Mouse (Mus musculus) adrenal gland, postnatal 36 days (tissue): ENCODE measurements around the gene Dao. TPM values are rescaled to one million over a fixed set of nuclear protein-coding genes. Genes with fewer than 3 reads are reported as not detected.

Experiments
- DNase-seq, 2 experiments: peaks; one replicate each; pipeline ENCODE4 v3.0.0; 2021; ENCODE audit warnings: mixed read lengths in 1 of 2
- total RNA-seq, 2 experiments: library from RNA; stranded (reverse); gene quantifications; 2 replicates each; pipeline ENCODE4 v1.2.3; 2021

Dao gene
- total RNA-seq, 2 experiments from 2014 or later: not detected

- no peak for DNase-seq
Measured at GRCm38 (mm10) chr5:114072262-114072661, 68.8 kb downstream of the Dao start.

Other genes starting within 250 kb of the Dao start
- 10 to 100 TPM; 30.0 to 33.3 TPM for gene Sart3, start 231.2 kb upstream of the Dao start, total RNA-seq
- gene Iscu, start 231.0 kb upstream of the Dao start, total RNA-seq: 100 to 1,000 TPM; 612 to 984 TPM
- 10 to 100 TPM in 1 of 2 experiments, 1 to 10 TPM in 1; 9.3 to 14.1 TPM for gene Tmem119, start 203.2 kb upstream of the Dao start, total RNA-seq
- 1 to 10 TPM; 2.5 to 4.1 TPM for gene Selplg, start 171.1 kb upstream of the Dao start, total RNA-seq
- 10 to 100 TPM; 47.9 to 60.1 TPM for gene Coro1c, start 94.9 kb upstream of the Dao start, total RNA-seq
- 10 to 100 TPM; 16.5 to 18.8 TPM for gene Ssh1, start 9.8 kb upstream of the Dao start, total RNA-seq
- gene Usp30, start 61.8 kb downstream of the Dao start, total RNA-seq: 10 to 100 TPM; 30.9 to 34.9 TPM
- gene Svop, start 87.9 kb downstream of the Dao start, total RNA-seq: 1 to 10 TPM; 2.2 to 2.6 TPM
- gene Alkbh2, start 124.5 kb downstream of the Dao start, total RNA-seq: 1 to 10 TPM; 7.0 to 7.6 TPM
- gene Ung, start 126.7 kb downstream of the Dao start, total RNA-seq: 1 to 10 TPM; 4.0 to 5.5 TPM
- 100 to 1,000 TPM; 128 to 139 TPM for gene Acacb, start 142.8 kb downstream of the Dao start, total RNA-seq